Mouse (Mus musculus): ENCODE measurements around the gene P2rx5.

DNA sequence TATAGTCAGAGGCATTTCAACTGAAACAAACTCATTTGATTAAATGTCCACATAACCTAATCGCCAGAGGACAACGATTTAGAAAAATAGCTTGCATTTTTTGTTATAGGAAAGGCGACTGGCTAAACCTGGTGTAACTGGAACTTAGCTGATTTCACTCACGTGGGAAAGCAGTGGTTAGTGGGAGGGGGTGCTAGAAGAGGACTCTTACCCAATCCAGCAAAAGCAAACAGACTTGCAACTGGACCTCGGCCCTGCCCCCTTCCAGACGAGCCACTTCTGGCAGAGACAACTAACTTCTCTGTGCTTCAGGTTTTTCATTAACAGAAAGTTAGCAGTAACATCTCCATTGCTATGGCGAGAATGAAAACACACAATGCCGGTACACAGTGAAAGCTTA, 15.4 kb downstream of the P2rx5 start:
- TF ChIP-seq CTCF (IDR thresholded peaks at IDR 0.05; ENCODE audit: control insufficient read depth, insufficient read depth, insufficient replicate concordance, low read depth, low read length) (no peak), POLR2A (IDR thresholded peaks at IDR 0.05; ENCODE audit: control insufficient read depth, low read depth, low read length) (no peak)
